Mouse (Mus musculus) heart, embryonic 10.5 days (tissue): Measurements from ENCODE around the gene Dvl1. TPM values are rescaled to one million over a fixed set of nuclear protein-coding genes. Genes with fewer than 3 reads are reported as not detected.

Source experiments
- DNase-seq: peaks from one replicate; pipeline ENCODE4 v3.0.0-alpha.2; 2017; ENCODE audit warnings: low spot score
- H3K27ac ChIP-seq: fragments of 300-500 bp; sonication (generic); 2 replicates; pipeline ENCODE4 v1.5.1; 2016; ENCODE audit warnings: mild to moderate bottlenecking
- H3K27me3 ChIP-seq: fragments of 300-500 bp; sonication (generic); 2 replicates; pipeline ENCODE4 v1.6.1; 2016; ENCODE audit warnings: mild to moderate bottlenecking; ENCODE audit not compliant: poor library complexity, insufficient read depth, severe bottlenecking
- H3K36me3 ChIP-seq: fragments of 300-500 bp; sonication (generic); 2 replicates; pipeline ENCODE4 v1.6.1; 2016; ENCODE audit warnings: mild to moderate bottlenecking, moderate library complexity
- H3K4me1 ChIP-seq: fragments of 300-500 bp; sonication (generic); 2 replicates; pipeline ENCODE4 v1.6.1; 2016; ENCODE audit warnings: mild to moderate bottlenecking
- H3K4me3 ChIP-seq: fragments of 300-500 bp; sonication (generic); 2 replicates; pipeline ENCODE4 v1.5.1; 2016; ENCODE audit warnings: mild to moderate bottlenecking, moderate library complexity
- H3K9me3 ChIP-seq: fragments of 300-500 bp; sonication (generic); 2 replicates; pipeline ENCODE4 v1.6.1; 2016; ENCODE audit warnings: mild to moderate bottlenecking, moderate library complexity
- WGBS: fragments of 180-500 bp; shearing (Covaris S2); methylation state at CpG from one replicate; pipeline ENCODE4 v1.1.7; 2016; 5-methylcytosine and 5-hydroxymethylcytosine counted together
- polyA plus RNA-seq: library from polyadenylated mRNA; unstranded; fragments of >200 nt; fragmentation: Nextera tagmentation; extraction: Ambion mirVana; gene quantifications from 2 replicates; pipeline ENCODE4 v1.2.1, GENCODE M21; 2016

Gene Dvl1
- polyA plus RNA-seq, 1 experiment from 2014 or later, result 3.6 TPM

- no peaks in the 10 kb centered on the region for H3K9me3 ChIP-seq
- no peaks in the 10 kb centered on the region for H3K27me3 ChIP-seq
- peaks cover 19% of the 10 kb centered on the region for H3K4me1 ChIP-seq
- H3K4me3 ChIP-seq, result peak within 1 kb of the TSS; percentile 84
- peaks cover 32% of the 10 kb centered on the region for H3K36me3 ChIP-seq
- DNase-seq, result peak; percentile 97
- under 1% methylated on average over 49 of the region's 49 CpGs for WGBS
- peak within 1 kb of the TSS; percentile 87 for H3K27ac ChIP-seq
Measured at GRCm38 (mm10) chr4:155831205-155831766, 15.9 kb upstream of the Dvl1 start, which contains the start of gene Aurkaip1. Aurkaip1 (plus strand) TSS chr4:155831272.

- H3K27ac ChIP-seq, result peak overlapping the region; percentile 87
- no peak for DNase-seq
- H3K36me3 ChIP-seq, result peaks cover 26% of the 10 kb centered on the region
- H3K4me3 ChIP-seq, result peak overlapping the region; percentile 84
- H3K9me3 ChIP-seq, result no peaks in the 10 kb centered on the region
- under 1% methylated on average over 25 of the region's 25 CpGs for WGBS
- H3K4me1 ChIP-seq, result peaks cover 19% of the 10 kb centered on the region
- H3K27me3 ChIP-seq, result no peaks in the 10 kb centered on the region
Measured at GRCm38 (mm10) chr4:155831831-155832230, 15.4 kb upstream of the Dvl1 start.

DNA sequence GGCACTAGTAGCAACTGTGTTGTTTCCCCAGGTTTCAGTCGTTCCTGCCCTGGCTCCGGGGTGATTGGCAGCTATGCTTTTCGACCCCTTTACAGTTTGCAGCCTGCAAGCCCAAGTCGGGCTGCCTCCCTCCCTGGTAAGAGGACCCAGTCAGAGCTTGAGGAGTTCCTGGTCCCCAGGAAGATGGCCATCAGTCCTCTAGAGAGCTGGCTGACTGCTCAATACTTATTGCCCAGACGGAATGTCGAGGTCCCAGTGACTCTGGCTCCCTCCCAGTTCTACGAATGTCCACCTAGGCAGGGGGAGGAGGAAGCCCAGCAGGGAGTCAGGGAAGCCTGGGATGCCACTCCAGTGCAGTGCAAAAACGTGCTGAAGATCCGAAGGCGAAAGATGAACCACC, 14.9 kb upstream of the Dvl1 start:
- peaks cover 19% of the 10 kb centered on the region for H3K4me1 ChIP-seq
- peak overlapping the region; percentile 87 for H3K27ac ChIP-seq
- H3K9me3 ChIP-seq, result no peaks in the 10 kb centered on the region
- peak overlapping the region; percentile 84 for H3K4me3 ChIP-seq
- H3K27me3 ChIP-seq, result no peaks in the 10 kb centered on the region
- no peak for DNase-seq
- WGBS, result 52% methylated on average over 10 of the region's 10 CpGs
- H3K36me3 ChIP-seq, result peaks cover 22% of the 10 kb centered on the region

DNA sequence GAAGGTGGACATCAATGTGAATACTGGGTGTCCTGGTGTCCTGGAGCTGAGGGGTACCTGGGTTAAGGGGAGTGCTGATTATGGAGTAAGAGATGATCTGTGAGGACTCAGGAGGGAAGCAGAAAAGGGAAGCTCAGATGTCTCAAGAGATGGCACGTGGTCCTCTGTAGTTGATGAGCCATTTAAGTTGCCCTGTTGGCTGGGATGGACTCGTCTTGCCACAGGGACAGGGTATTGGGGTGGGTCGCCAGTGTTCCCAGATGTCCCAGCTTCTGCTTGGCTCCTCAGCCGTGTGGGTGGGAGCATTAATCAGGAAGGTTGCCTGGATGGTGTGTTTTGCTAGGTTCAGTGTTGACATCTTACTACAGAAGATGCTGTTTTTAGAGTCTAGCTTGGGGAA, 14.0 kb upstream of the Dvl1 start:
- Histone ChIP-seq H3K4me3 (no peak overlapping the region), H3K4me1 (peaks cover 28% of the 10 kb centered on the region), H3K27ac (no peak overlapping the region), H3K9me3 (no peaks in the 10 kb centered on the region), H3K36me3 (peaks cover 13% of the 10 kb centered on the region; the same call in 1 of the 2 replicates), H3K27me3 (no peaks in the 10 kb centered on the region)
- DNase-seq, result no peak
- 87% methylated on average over 4 of the region's 4 CpGs for WGBS

- H3K4me1 ChIP-seq, result peaks cover 34% of the 10 kb centered on the region
- 35% methylated on average over 2 of the region's 2 CpGs for WGBS
- H3K9me3 ChIP-seq, result no peaks in the 10 kb centered on the region
- H3K27ac ChIP-seq, result no peak overlapping the region
- peaks cover 13% of the 10 kb centered on the region; the same call in 1 of the 2 replicates for H3K36me3 ChIP-seq
- H3K4me3 ChIP-seq, result no peak overlapping the region
- DNase-seq, result no peak
- H3K27me3 ChIP-seq, result no peaks in the 10 kb centered on the region
Measured at GRCm38 (mm10) chr4:155833836-155834235, 13.4 kb upstream of the Dvl1 start.

DNA sequence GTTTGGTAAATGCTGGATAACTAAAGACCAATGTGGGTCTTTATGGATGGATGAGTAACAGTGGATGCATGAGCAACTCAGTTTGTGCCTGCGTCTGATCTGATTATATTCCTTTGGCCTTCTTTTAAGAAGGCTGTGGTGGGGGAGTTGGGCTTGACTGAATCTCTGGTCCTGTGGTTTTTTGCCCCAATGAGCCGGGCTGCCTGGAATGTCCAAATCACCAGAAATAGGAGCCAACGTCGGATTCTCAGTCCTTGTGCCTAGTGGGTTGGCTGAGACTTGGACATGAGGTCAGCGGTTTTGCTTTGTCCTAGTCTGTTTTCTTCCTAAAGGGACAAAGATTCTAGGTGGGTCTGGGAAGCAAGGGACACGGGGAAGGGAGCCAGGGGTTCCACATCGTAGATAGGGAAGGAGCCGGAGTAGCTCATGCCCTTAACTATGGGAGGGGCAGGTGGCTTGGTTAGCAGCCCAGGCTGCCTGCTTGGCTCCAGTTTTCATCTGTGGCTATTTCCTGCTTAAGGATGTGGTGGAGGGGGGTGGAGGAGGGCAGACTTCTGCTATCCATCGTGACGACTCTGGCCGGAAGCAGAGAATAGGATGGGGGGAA, 9.7 kb upstream of the Dvl1 start:
- no peak overlapping the region for H3K27ac ChIP-seq
- no peaks in the 10 kb centered on the region for H3K9me3 ChIP-seq
- H3K27me3 ChIP-seq, result peaks cover 17% of the 10 kb centered on the region
- H3K36me3 ChIP-seq, result peaks cover 18% of the 10 kb centered on the region; the same call in 1 of the 2 replicates
- H3K4me3 ChIP-seq, result no peak overlapping the region
- DNase-seq, result no peak
- WGBS, result 66% methylated on average over 11 of the region's 11 CpGs
- peaks cover 58% of the 10 kb centered on the region for H3K4me1 ChIP-seq

- DNase-seq, result no peak
- peak overlapping the region; percentile 87 for H3K27ac ChIP-seq
- H3K4me1 ChIP-seq, result peaks cover 51% of the 10 kb centered on the region
- no peaks in the 10 kb centered on the region for H3K9me3 ChIP-seq
- 41% methylated on average over 8 of the region's 8 CpGs for WGBS
- H3K4me3 ChIP-seq, result peak overlapping the region; percentile 70
- peaks cover 17% of the 10 kb centered on the region for H3K27me3 ChIP-seq
- peaks cover 18% of the 10 kb centered on the region for H3K36me3 ChIP-seq
Measured at GRCm38 (mm10) chr4:155838187-155839153, 8.7 kb upstream of the Dvl1 start.

- WGBS, result under 1% methylated on average over 16 of the region's 16 CpGs
- DNase-seq, result peak; percentile 96
- H3K27ac ChIP-seq, result peak within 1 kb of the TSS; percentile 87
- H3K36me3 ChIP-seq, result peaks cover 25% of the 10 kb centered on the region
- peaks cover 17% of the 10 kb centered on the region for H3K27me3 ChIP-seq
- peaks cover 47% of the 10 kb centered on the region for H3K4me1 ChIP-seq
- peak within 1 kb of the TSS; percentile 70 for H3K4me3 ChIP-seq
- no peaks in the 10 kb centered on the region for H3K9me3 ChIP-seq
Measured at GRCm38 (mm10) chr4:155839483-155839910, 7.7 kb upstream of the Dvl1 start, which contains the start of gene Mxra8. Mxra8 (plus strand) TSS chr4:155839680.

- Histone ChIP-seq H3K9me3 (no peaks in the 10 kb centered on the region), H3K4me3 (peak overlapping the region; percentile 70), H3K27me3 (peaks cover 17% of the 10 kb centered on the region), H3K36me3 (peaks cover 25% of the 10 kb centered on the region), H3K27ac (peak overlapping the region; percentile 87), H3K4me1 (peaks cover 47% of the 10 kb centered on the region)
- no peak for DNase-seq
- WGBS, result 5% methylated on average over 8 of the region's 8 CpGs
Measured at GRCm38 (mm10) chr4:155840076-155841002, 6.9 kb upstream of the Dvl1 start.

DNA sequence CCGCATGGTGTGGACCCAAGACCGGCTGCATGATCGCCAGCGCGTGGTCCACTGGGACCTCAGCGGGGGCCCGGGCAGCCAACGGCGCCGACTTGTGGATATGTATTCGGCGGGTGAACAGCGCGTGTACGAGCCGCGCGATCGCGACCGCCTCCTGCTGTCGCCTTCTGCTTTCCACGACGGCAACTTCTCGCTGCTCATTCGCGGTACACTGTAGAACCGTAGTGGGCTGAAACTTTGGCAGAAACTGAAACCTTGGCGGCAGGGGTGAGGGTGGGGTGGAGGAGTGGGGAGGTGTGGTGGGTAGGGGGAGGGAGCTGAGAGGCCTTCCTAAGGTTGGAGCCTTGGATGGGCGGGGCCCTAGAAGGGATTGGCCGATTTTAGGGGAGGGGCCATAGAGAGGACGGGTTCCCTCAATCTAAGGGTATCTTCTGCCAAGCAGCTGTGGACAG, 6.2 kb upstream of the Dvl1 start:
- Histone ChIP-seq H3K4me1 (peaks cover 47% of the 10 kb centered on the region), H3K27me3 (peaks cover 17% of the 10 kb centered on the region), H3K36me3 (peaks cover 25% of the 10 kb centered on the region), H3K9me3 (no peaks in the 10 kb centered on the region), H3K4me3 (peak overlapping the region; percentile 70), H3K27ac (peak overlapping the region; percentile 87)
- peak; percentile 90 for DNase-seq
- WGBS, result under 1% methylated on average over 32 of the region's 32 CpGs

GRCm38 (mm10) chr4:155841651-155842270, 5.4 kb upstream of the Dvl1 start:
- H3K9me3 ChIP-seq, result no peaks in the 10 kb centered on the region
- peaks cover 25% of the 10 kb centered on the region for H3K36me3 ChIP-seq
- peaks cover 51% of the 10 kb centered on the region for H3K4me1 ChIP-seq
- peak overlapping the region; percentile 70 for H3K4me3 ChIP-seq
- peaks cover 17% of the 10 kb centered on the region for H3K27me3 ChIP-seq
- WGBS, result 45% methylated on average over 38 of the region's 38 CpGs
- DNase-seq, result no peak
- 0 out of 2 replicates have a peak overlapping the region, but pooled peaks have one; percentile 87 for H3K27ac ChIP-seq
